Mouse (Mus musculus) B cell, adult 67 days (primary cell): ENCODE measurements around the gene Polr3f. TPM values are rescaled to one million over a fixed set of nuclear protein-coding genes. Genes with fewer than 3 reads are reported as not detected.

Experiments used
- total RNA-seq, 2 experiments: library from RNA; stranded (reverse); gene quantifications; 4 replicates each; pipeline ENCODE4 v1.2.4; 2023

The Polr3f gene
- total RNA-seq: 10 to 100 TPM; 34.9 to 51.3 TPM

DNA sequence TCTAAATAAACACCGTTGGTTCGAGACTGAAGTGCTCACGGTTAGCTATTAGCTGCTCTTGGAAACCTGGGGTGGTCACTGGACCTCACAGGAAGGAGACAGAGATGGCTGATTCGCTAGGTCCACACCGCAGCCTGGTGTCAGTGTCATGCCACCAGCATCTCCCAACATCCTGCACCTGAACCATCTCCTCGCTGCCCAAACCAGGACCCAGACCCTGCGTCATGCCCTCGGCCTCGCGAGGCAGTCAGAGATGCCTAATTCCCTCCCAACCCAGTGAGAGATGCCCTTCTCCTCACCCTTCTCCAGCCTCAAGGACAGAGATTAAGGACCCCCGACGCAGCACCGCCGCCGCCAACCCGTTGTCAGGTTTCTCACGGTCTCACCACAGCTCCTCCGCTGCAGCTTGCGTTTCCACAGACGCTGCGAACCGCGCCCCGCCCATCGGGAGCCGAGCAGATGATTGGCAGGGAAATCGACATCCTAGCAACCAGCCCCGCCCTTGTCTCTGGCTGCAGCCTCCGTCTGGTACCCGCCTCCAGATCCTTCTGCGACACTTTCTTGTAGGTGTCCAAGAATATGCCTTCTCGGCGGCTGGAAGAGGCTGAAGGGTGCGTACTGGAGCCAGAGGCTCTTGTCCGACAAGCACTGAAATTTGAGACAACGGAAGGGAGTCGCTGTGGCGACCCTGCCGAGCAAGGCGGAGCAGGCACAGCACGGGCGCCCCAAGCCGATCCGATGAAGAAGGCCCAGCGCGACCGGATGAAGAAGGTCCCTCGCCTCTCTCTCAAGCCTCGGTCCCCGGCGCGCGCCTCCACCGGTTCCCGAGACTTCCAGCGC is at the start of gene Polr3f, which contains the start of gene Dzank1:
TSS of gene Polr3f (plus strand) at position 738 of the 840 bp plus-strand sequence.
TSS of gene Dzank1 (minus strand) at position 434 of the 840 bp plus-strand sequence.

DNA sequence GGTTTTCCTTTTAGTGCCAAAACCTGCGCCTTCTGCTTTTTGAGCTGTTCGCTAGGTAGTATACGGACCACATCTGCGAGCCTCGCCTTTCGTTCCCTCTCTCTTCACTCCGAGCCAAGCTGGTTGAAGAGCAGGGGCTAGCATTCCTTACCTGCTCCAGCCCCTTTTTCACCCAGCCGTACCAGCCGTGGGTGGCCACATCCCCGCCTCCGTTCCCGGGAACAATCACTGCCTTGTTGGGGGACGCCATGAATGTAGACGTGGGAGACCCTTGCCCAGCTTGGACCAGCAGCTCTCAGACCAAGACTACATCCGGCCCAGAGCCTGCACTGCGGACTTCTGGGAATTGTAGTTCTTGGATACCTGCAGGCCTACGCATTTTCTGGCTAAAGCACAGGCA is 23.0 kb downstream of the Polr3f start, which contains the start of gene Rbbp9:
TSS of gene Rbbp9 (minus strand) at position 341 of the 400 bp plus-strand sequence.

DNA sequence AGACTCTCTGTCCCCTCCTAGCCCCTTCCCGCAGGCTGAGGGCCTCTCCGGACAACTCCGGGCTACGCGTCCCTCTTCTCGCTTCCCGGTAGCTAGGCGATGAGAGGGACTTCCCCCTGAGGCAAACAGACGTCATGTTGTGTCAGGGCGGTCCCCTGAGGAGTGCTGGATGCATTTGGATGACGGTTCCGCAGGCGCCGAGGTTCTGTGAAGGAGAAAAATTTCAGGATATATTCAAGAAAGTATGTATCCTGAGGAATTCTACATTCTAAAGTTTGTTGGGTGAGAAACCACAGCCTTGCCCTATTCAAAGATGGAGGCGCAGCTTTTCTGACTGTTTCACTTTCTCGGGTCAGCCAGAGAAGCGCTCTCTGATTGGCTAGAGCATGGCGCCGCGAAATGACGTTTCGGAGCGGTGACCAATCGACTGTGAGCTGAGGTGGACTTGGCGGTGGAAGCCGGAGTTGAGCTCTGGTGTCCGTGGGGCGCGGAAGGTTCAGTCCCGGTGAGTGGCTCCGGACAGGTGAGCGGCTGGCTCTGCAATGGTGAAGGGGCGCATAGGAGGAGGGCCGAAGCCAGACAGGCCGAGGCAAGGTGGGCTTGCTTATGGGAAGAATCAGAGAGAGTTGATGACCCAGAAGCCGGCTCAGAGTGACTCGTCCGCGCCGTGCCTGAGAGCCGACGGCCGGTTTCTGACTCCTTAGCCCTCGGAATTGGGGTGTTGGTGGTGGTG is 28.5 kb downstream of the Polr3f start, which contains the start of gene Sec23b:
TSS of gene Sec23b (plus strand) at position 410 of the 733 bp plus-strand sequence.

Other genes with a start within 250 kb of the Polr3f start
- gene Ovol2, start 195.6 kb upstream of the Polr3f start, total RNA-seq: not detected
- gene Kat14, start 158.7 kb upstream of the Polr3f start, total RNA-seq: 10 to 100 TPM; 32.2 to 43.7 TPM
- gene Pet117, start 158.7 kb upstream of the Polr3f start, total RNA-seq: 10 to 100 TPM; 12.2 to 13.3 TPM
- gene Dzank1, start 304 bp upstream of the Polr3f start, total RNA-seq: under 1 TPM in 1 of 2 experiments, not detected in 1; 0.26 TPM
- 1 to 10 TPM; 5.5 to 6.4 TPM for gene Rbbp9, start 23.2 kb downstream of the Polr3f start, total RNA-seq
- 10 to 100 TPM; 50.2 to 73.2 TPM for gene Sec23b, start 28.5 kb downstream of the Polr3f start, total RNA-seq
- gene Smim26, start 66.3 kb downstream of the Polr3f start, total RNA-seq: 10 to 100 TPM; 10.4 to 15.0 TPM
- gene Dtd1, start 72.2 kb downstream of the Polr3f start, total RNA-seq: 10 to 100 TPM; 17.4 to 21.5 TPM